Mouse (Mus musculus) brown adipose tissue, adult 24 weeks (tissue): ENCODE measurements around the gene Tex10. TPM values are rescaled to one million over a fixed set of nuclear protein-coding genes. Genes with fewer than 3 reads are reported as not detected.
A peak's percentile ranks its signal among the peaks of the same experiment; 100 is the strongest.

Source experiments
- H3K27ac ChIP-seq: fragments of 200-500 bp; replicated peaks from 2 replicates; pipeline ENCODE4 v1.5.1; 2012; ENCODE audit warnings: low read depth, mild to moderate bottlenecking, low read length
- H3K4me1 ChIP-seq: fragments of 200-500 bp; 2 replicates; pipeline ENCODE4 v1.6.1; 2012; ENCODE audit warnings: low read length, mixed read lengths; ENCODE audit not compliant: control insufficient read depth, insufficient read depth, insufficient read length
- H3K4me3 ChIP-seq: fragments of 200-500 bp; 2 replicates; pipeline ENCODE4 v1.5.1; 2012; ENCODE audit warnings: low read depth, mild to moderate bottlenecking, low read length, moderate library complexity; ENCODE audit not compliant: insufficient read depth
- polyA plus RNA-seq: library from polyadenylated mRNA; stranded (reverse); fragments of >200 nt; gene quantifications from 2 replicates; pipeline ENCODE4 v1.2.4, GENCODE M21; 2012; ENCODE audit not compliant: missing spikeins, insufficient read depth, insufficient read length

Tex10 gene
- 5.9 and 12.0 TPM in 2 replicates for polyA plus RNA-seq

GRCm38 (mm10) chr4:48472792-48473650, at the start of gene Tex10:
Tex10 (minus strand) TSS chr4:48473459.
- no peak within 1 kb of the TSS for H3K27ac ChIP-seq
- peak within 1 kb of the TSS; percentile 74 for H3K4me3 ChIP-seq
- no peaks in the 10 kb centered on the region for H3K4me1 ChIP-seq

- Histone ChIP-seq H3K4me1 (no peaks in the 10 kb centered on the region), H3K27ac (no peak overlapping the region), H3K4me3 (no peak overlapping the region)
Measured at GRCm38 (mm10) chr4:48510861-48511260, 37.6 kb upstream of the Tex10 start.

- Histone ChIP-seq H3K27ac (no peak overlapping the region), H3K4me1 (no peaks in the 10 kb centered on the region), H3K4me3 (no peak overlapping the region)
Measured at GRCm38 (mm10) chr4:48492510-48492909, 19.3 kb upstream of the Tex10 start.

GRCm38 (mm10) chr4:48491290-48491743, 18.1 kb upstream of the Tex10 start:
- H3K4me1 ChIP-seq, result no peaks in the 10 kb centered on the region
- H3K4me3 ChIP-seq, result peak overlapping the region; percentile 16; the same call in 1 of the 2 replicates
- H3K27ac ChIP-seq, result no peak overlapping the region

- Histone ChIP-seq H3K4me1 (no peaks in the 10 kb centered on the region), H3K4me3 (no peak overlapping the region), H3K27ac (no peak overlapping the region)
Measured at GRCm38 (mm10) chr4:48488916-48489315, 15.7 kb upstream of the Tex10 start.

- Histone ChIP-seq H3K4me1 (no peaks in the 10 kb centered on the region), H3K27ac (no peak overlapping the region), H3K4me3 (no peak overlapping the region)
Measured at GRCm38 (mm10) chr4:48481287-48481686, 8.0 kb upstream of the Tex10 start.

GRCm38 (mm10) chr4:48473651-48474011, 372 bp upstream of the Tex10 start:
- H3K4me3 ChIP-seq, result peak overlapping the region; percentile 74
- H3K4me1 ChIP-seq, result no peaks in the 10 kb centered on the region
- no peak overlapping the region for H3K27ac ChIP-seq

- Histone ChIP-seq H3K27ac (no peak overlapping the region), H3K4me1 (no peaks in the 10 kb centered on the region), H3K4me3 (peak overlapping the region; percentile 74)
Measured at GRCm38 (mm10) chr4:48472052-48472791, 1.0 kb downstream of the Tex10 start.

GRCm38 (mm10) chr4:48470977-48471376, 2.3 kb downstream of the Tex10 start:
- no peaks in the 10 kb centered on the region for H3K4me1 ChIP-seq
- no peak overlapping the region for H3K4me3 ChIP-seq
- H3K27ac ChIP-seq, result no peak overlapping the region

- Histone ChIP-seq H3K4me3 (no peak overlapping the region), H3K27ac (no peak overlapping the region)
Measured at GRCm38 (mm10) chr4:48461060-48461459, 12.2 kb downstream of the Tex10 start.

GRCm38 (mm10) chr4:48458436-48458835, 14.8 kb downstream of the Tex10 start:
- H3K4me1 ChIP-seq, result no peaks in the 10 kb centered on the region
- H3K27ac ChIP-seq, result no peak overlapping the region
- H3K4me3 ChIP-seq, result no peak overlapping the region

More at GRCm38 (mm10) chr4:48461060-48461459, 12.2 kb downstream of the Tex10 start:
- H3K4me1 ChIP-seq, result no peaks in the 10 kb centered on the region

GRCm38 (mm10) chr4:48454106-48454773, 19.0 kb downstream of the Tex10 start:
- Histone ChIP-seq H3K27ac (no peak overlapping the region), H3K4me1 (no peaks in the 10 kb centered on the region), H3K4me3 (no peak overlapping the region)

- Histone ChIP-seq H3K4me3 (no peak overlapping the region), H3K27ac (no peak overlapping the region), H3K4me1 (no peaks in the 10 kb centered on the region)
Measured at GRCm38 (mm10) chr4:48428054-48428453, 45.2 kb downstream of the Tex10 start.

- no peak overlapping the region for H3K27ac ChIP-seq
- H3K4me3 ChIP-seq, result no peak overlapping the region
- no peaks in the 10 kb centered on the region for H3K4me1 ChIP-seq
Measured at GRCm38 (mm10) chr4:48427413-48427812, 45.8 kb downstream of the Tex10 start.

- Histone ChIP-seq H3K4me3 (no peak overlapping the region), H3K4me1 (no peaks in the 10 kb centered on the region), H3K27ac (no peak overlapping the region)
Measured at GRCm38 (mm10) chr4:48423738-48424137, 49.5 kb downstream of the Tex10 start.
